20 mouse cellular contexts compared by ENCODE assay signal in genomic region chr6:135149722-135150121, GRCm38 (mm10). TPM values are rescaled to one million over a fixed set of nuclear protein-coding genes. Genes with fewer than 3 reads are reported as not detected.
A peak's percentile ranks its signal among the peaks of the same experiment; 100 is the strongest.
DNase-seq lines count a peak whose midpoint lies in the region; ATAC-seq lines count a peak whose summit lies in the region.
"Had no signal": no experiment of that assay in that cellular context is flagged by ENCODE, and none has a peak within 500 bp of the region (broad histone marks: within the 10 kb centered on the region; RNA-seq: fewer than 3 reads in every experiment).

No protein-coding gene starts in this region.

- H3K4me3 ChIP-seq in heart, embryonic 12.5 days, result no peak overlapping the region
- no peak overlapping the region for H3K4me3 ChIP-seq in kidney, embryonic 15.5 days (replicated peaks)
- H3K4me3 ChIP-seq in midbrain, embryonic 12.5 days, result no peak overlapping the region
- no peak overlapping the region for H3K4me3 ChIP-seq in midbrain, embryonic 15.5 days
- H3K4me3 ChIP-seq in midbrain, embryonic 16.5 days (ENCODE audit: low read depth, low read length), result no peak overlapping the region
- H3K4me3 ChIP-seq: embryonic facial prominence, embryonic 13.5 days; hindbrain, embryonic 15.5 days; liver, embryonic 15.5 days had no signal

- no peak overlapping the region for H3K27ac ChIP-seq in heart, embryonic 12.5 days (ENCODE audit: poor library complexity, severe bottlenecking)
- H3K27ac ChIP-seq in kidney, embryonic 15.5 days, result no peak overlapping the region
- H3K27ac ChIP-seq in midbrain, embryonic 12.5 days (replicated peaks), result no peak overlapping the region
- no peak overlapping the region for H3K27ac ChIP-seq in midbrain, embryonic 15.5 days
- H3K27ac ChIP-seq in midbrain, embryonic 16.5 days (ENCODE audit: low read length), result no peak overlapping the region
- H3K27ac ChIP-seq: embryonic facial prominence, embryonic 13.5 days; hindbrain, embryonic 15.5 days; liver, embryonic 15.5 days; macrophage had no signal

- peak; percentile 30; the same call in 1 of the 2 replicates for ATAC-seq in heart, embryonic 12.5 days (ENCODE audit: insufficient number of reproducible peaks, low FRiP score)
- 0 out of 2 replicates have a peak, but pooled peaks have one; percentile 27 for ATAC-seq in kidney, embryonic 15.5 days (replicated peaks; ENCODE audit: low FRiP score)
- peak; percentile 51; the same call in 1 of the 2 replicates for ATAC-seq in midbrain, embryonic 12.5 days (ENCODE audit: low FRiP score, low read depth)
- ATAC-seq in midbrain, embryonic 15.5 days (replicated peaks), result no peak
- 0 out of 2 replicates have a peak, but pooled peaks have one; percentile 15 for ATAC-seq in midbrain, embryonic 16.5 days

- no peak overlapping the region for H3K9ac ChIP-seq in heart, embryonic 12.5 days
- no peak overlapping the region for H3K9ac ChIP-seq in kidney, embryonic 15.5 days
- H3K9ac ChIP-seq in midbrain, embryonic 12.5 days (replicated peaks), result no peak overlapping the region
- no peak overlapping the region for H3K9ac ChIP-seq in midbrain, embryonic 15.5 days
- H3K9ac ChIP-seq in midbrain, embryonic 16.5 days (ENCODE audit: low read depth, low read length), result no peak overlapping the region
- H3K9ac ChIP-seq: embryonic facial prominence, embryonic 13.5 days; hindbrain, embryonic 15.5 days; liver, embryonic 15.5 days had no signal

- 0 out of 2 replicates have a peak, but pooled peaks cover 6% of the 10 kb centered on the region for H3K27me3 ChIP-seq in heart, embryonic 12.5 days (replicated peaks)
- no peaks in the 10 kb centered on the region for H3K27me3 ChIP-seq in kidney, embryonic 15.5 days
- peaks cover 7% of the 10 kb centered on the region; the same call in 1 of the 2 replicates for H3K27me3 ChIP-seq in midbrain, embryonic 12.5 days
- H3K27me3 ChIP-seq in midbrain, embryonic 15.5 days (replicated peaks), result no peaks in the 10 kb centered on the region
- H3K27me3 ChIP-seq in midbrain, embryonic 16.5 days (ENCODE audit: control insufficient read depth, insufficient read depth, low read depth, low read length), result no peaks in the 10 kb centered on the region
- H3K27me3 ChIP-seq: embryonic facial prominence, embryonic 13.5 days; hindbrain, embryonic 15.5 days; liver, embryonic 15.5 days had no signal

- H3K4me2 ChIP-seq in heart, embryonic 12.5 days, result no peak overlapping the region
- H3K4me2 ChIP-seq in kidney, embryonic 15.5 days, result no peak overlapping the region
- no peak overlapping the region for H3K4me2 ChIP-seq in midbrain, embryonic 12.5 days (replicated peaks)
- no peak overlapping the region for H3K4me2 ChIP-seq in midbrain, embryonic 15.5 days
- no peak overlapping the region for H3K4me2 ChIP-seq in midbrain, embryonic 16.5 days (ENCODE audit: low read length)
- H3K4me2 ChIP-seq: embryonic facial prominence, embryonic 13.5 days; hindbrain, embryonic 15.5 days; liver, embryonic 15.5 days had no signal

- H3K9me3 ChIP-seq in heart, embryonic 12.5 days (replicated peaks), result no peaks in the 10 kb centered on the region
- no peaks in the 10 kb centered on the region for H3K9me3 ChIP-seq in kidney, embryonic 15.5 days (replicated peaks)
- no peaks in the 10 kb centered on the region for H3K9me3 ChIP-seq in midbrain, embryonic 12.5 days
- no peaks in the 10 kb centered on the region for H3K9me3 ChIP-seq in midbrain, embryonic 15.5 days
- no peaks in the 10 kb centered on the region for H3K9me3 ChIP-seq in midbrain, embryonic 16.5 days (replicated peaks; ENCODE audit: control insufficient read depth, low read length, poor library complexity, severe bottlenecking)
- H3K9me3 ChIP-seq: embryonic facial prominence, embryonic 13.5 days; hindbrain, embryonic 15.5 days; liver, embryonic 15.5 days had no signal

- DNase-seq in heart, postnatal 10 days, result no peak
- no peak for DNase-seq in kidney, postnatal 36 days
- DNase-seq: adrenal gland, postnatal 25 days; cerebellum, adult 11 months; gastrocnemius, postnatal 10 days; heart, adult 18-20 months; kidney, adult 18-20 months had no signal

- H3K4me1 ChIP-seq in heart, embryonic 12.5 days (replicated peaks), result no peaks in the 10 kb centered on the region
- no peaks in the 10 kb centered on the region for H3K4me1 ChIP-seq in kidney, embryonic 15.5 days
- no peaks in the 10 kb centered on the region for H3K4me1 ChIP-seq in midbrain, embryonic 12.5 days
- H3K4me1 ChIP-seq in midbrain, embryonic 15.5 days, result no peaks in the 10 kb centered on the region
- H3K4me1 ChIP-seq in midbrain, embryonic 16.5 days (ENCODE audit: control insufficient read depth, insufficient read depth, low read length), result no peaks in the 10 kb centered on the region
- H3K4me1 ChIP-seq: hindbrain, embryonic 15.5 days; liver, embryonic 15.5 days had no signal

- H3K36me3 ChIP-seq in heart, embryonic 12.5 days, result peaks cover 14% of the 10 kb centered on the region
- peaks cover 10% of the 10 kb centered on the region; the same call in 1 of the 2 replicates for H3K36me3 ChIP-seq in kidney, embryonic 15.5 days
- no peaks in the 10 kb centered on the region for H3K36me3 ChIP-seq in midbrain, embryonic 12.5 days
- H3K36me3 ChIP-seq in midbrain, embryonic 15.5 days (replicated peaks), result no peaks in the 10 kb centered on the region
- H3K36me3 ChIP-seq in midbrain, embryonic 16.5 days (ENCODE audit: control insufficient read depth, insufficient read depth, low read length), result no peaks in the 10 kb centered on the region
- H3K36me3 ChIP-seq: embryonic facial prominence, embryonic 13.5 days; hindbrain, embryonic 15.5 days had no signal

- intact Hi-C loops in heart, postnatal 10 days (cut with DNase I), result loop anchor here (2.0 kb wide), 3 partner anchors 87 to 251 kb away; no protein-coding TSS in a partner anchor

- 75% methylated on average over 4 of the region's 4 CpGs for WGBS in heart, embryonic 12.5 days
- 73% methylated on average over 4 of the region's 4 CpGs for whole genome bisulfite sequencing in kidney, embryonic 15.5 days
- 77% methylated on average over 4 of the region's 4 CpGs for WGBS in midbrain, embryonic 12.5 days
- WGBS in midbrain, embryonic 15.5 days, result 79% methylated on average over 4 of the region's 4 CpGs
- WGBS in midbrain, embryonic 16.5 days, result 86% methylated on average over 4 of the region's 4 CpGs

RNA-seq across cellular contexts. Expression of gene Gprc5d, which starts 31.6 kb away (rescaled TPM):
- polyA plus RNA-seq in heart, embryonic 12.5 days (2016; fragmentation: Nextera tagmentation; extraction: Ambion mirVana), result not detected in 2 replicates
- under 1 TPM in 1 of 2 experiments, not detected in 1; 0.25 TPM for total RNA-seq in heart, postnatal 10 days (2021)
- not detected in 2 replicates for polyA plus RNA-seq in kidney, embryonic 15.5 days (2015; fragmentation: Nextera tagmentation; extraction: Ambion mirVana)
- polyA plus RNA-seq in midbrain, embryonic 12.5 days (2016; fragmentation: Nextera tagmentation; extraction: Ambion mirVana), result 0.18 TPM in 1 of 2 replicates, not detected in the other
- not detected in 2 replicates for polyA plus RNA-seq in midbrain, embryonic 15.5 days (2015; fragmentation: Nextera tagmentation; extraction: Ambion mirVana)
- not detected in 2 replicates for polyA plus RNA-seq in midbrain, embryonic 16.5 days (2015; fragmentation: Nextera tagmentation; extraction: Ambion mirVana)
- total RNA-seq: adrenal gland, postnatal 25 days; gastrocnemius, postnatal 10 days; heart, adult 18-20 months; layer of hippocampus, postnatal 10 days had no signal
- polyA plus RNA-seq: embryonic facial prominence, embryonic 13.5 days; heart, postnatal 0 days; hindbrain, embryonic 15.5 days; limb, embryonic 11.5 days; macrophage; neural tube, embryonic 11.5 days had no signal

RNA-seq across cellular contexts. Expression of gene Fam234b, which starts 48.1 kb away (rescaled TPM):
- polyA plus RNA-seq in heart, embryonic 12.5 days (2016; fragmentation: Nextera tagmentation; extraction: Ambion mirVana), result 9.0 and 10.7 TPM in 2 replicates
- 1 to 10 TPM; 5.6 to 7.5 TPM for total RNA-seq in heart, postnatal 10 days (2021)
- 35.5 and 37.4 TPM in 2 replicates for polyA plus RNA-seq in kidney, embryonic 15.5 days (2015; fragmentation: Nextera tagmentation; extraction: Ambion mirVana)
- 39.0 and 43.6 TPM in 2 replicates for polyA plus RNA-seq in midbrain, embryonic 12.5 days (2016; fragmentation: Nextera tagmentation; extraction: Ambion mirVana)
- 110 and 117 TPM in 2 replicates for polyA plus RNA-seq in midbrain, embryonic 15.5 days (2015; fragmentation: Nextera tagmentation; extraction: Ambion mirVana)
- polyA plus RNA-seq in midbrain, embryonic 16.5 days (2015; fragmentation: Nextera tagmentation; extraction: Ambion mirVana), result 123 and 139 TPM in 2 replicates

RNA-seq across cellular contexts. Expression of gene Hebp1, which starts 48.1 kb away (rescaled TPM):
- polyA plus RNA-seq in heart, embryonic 12.5 days (2016; fragmentation: Nextera tagmentation; extraction: Ambion mirVana), result 14.8 and 16.0 TPM in 2 replicates
- 10 to 100 TPM; 58.5 to 59.0 TPM for total RNA-seq in heart, postnatal 10 days (2021)
- polyA plus RNA-seq in kidney, embryonic 15.5 days (2015; fragmentation: Nextera tagmentation; extraction: Ambion mirVana), result 27.1 and 28.0 TPM in 2 replicates
- polyA plus RNA-seq in midbrain, embryonic 12.5 days (2016; fragmentation: Nextera tagmentation; extraction: Ambion mirVana), result 2.3 and 4.0 TPM in 2 replicates
- 4.7 and 6.1 TPM in 2 replicates for polyA plus RNA-seq in midbrain, embryonic 15.5 days (2015; fragmentation: Nextera tagmentation; extraction: Ambion mirVana)
- 4.6 and 5.5 TPM in 2 replicates for polyA plus RNA-seq in midbrain, embryonic 16.5 days (2015; fragmentation: Nextera tagmentation; extraction: Ambion mirVana)
